Mouse (Mus musculus) kidney, embryonic 16.5 days (tissue): Measurements from ENCODE around the gene Psmb4. TPM values are rescaled to one million over a fixed set of nuclear protein-coding genes. Genes with fewer than 3 reads are reported as not detected.
A peak's percentile ranks its signal among the peaks of the same experiment; 100 is the strongest.
"Not testable (repeated sequence)": the region's sequence is repeated elsewhere in the genome, so short reads cannot be mapped to it uniquely, and the experiment has no call there.

Experiments
- ATAC-seq: fragments of 200-750 bp; cut with Nextera tagmentation; 2 replicates; pipeline ENCODE4 v1.8.0; 2017; ENCODE audit warnings: moderate TSS enrichment; ENCODE audit not compliant: low FRiP score, low TSS enrichment
- H3K27ac ChIP-seq: fragments of 300-500 bp; sonication (generic); 2 replicates; pipeline ENCODE4 v1.5.1; 2014; ENCODE audit warnings: low read length
- H3K27me3 ChIP-seq: fragments of 300-500 bp; sonication (generic); 2 replicates; pipeline ENCODE4 v1.6.1; 2014; ENCODE audit warnings: low read length, control low read depth, mixed read lengths; ENCODE audit not compliant: insufficient read depth
- H3K36me3 ChIP-seq: fragments of 300-500 bp; sonication (generic); 2 replicates; pipeline ENCODE4 v1.6.1; 2014; ENCODE audit warnings: low read length, control low read depth, mixed read lengths; ENCODE audit not compliant: insufficient read depth
- H3K4me1 ChIP-seq: fragments of 300-500 bp; sonication (generic); 2 replicates; pipeline ENCODE4 v1.6.1; 2014; ENCODE audit warnings: low read length, control low read depth, mixed read lengths; ENCODE audit not compliant: insufficient read depth
- H3K4me2 ChIP-seq: fragments of 300-500 bp; sonication (generic); replicated peaks from 2 replicates; pipeline ENCODE4 v1.6.1; 2014; ENCODE audit warnings: low read depth, low read length
- H3K4me3 ChIP-seq: fragments of 300-500 bp; sonication (generic); 2 replicates; pipeline ENCODE4 v1.5.1; 2014; ENCODE audit warnings: mild to moderate bottlenecking, low read length
- H3K9ac ChIP-seq: fragments of 300-500 bp; sonication (generic); replicated peaks from 2 replicates; pipeline ENCODE4 v1.6.1; 2014; ENCODE audit warnings: low read length
- H3K9me3 ChIP-seq: fragments of 300-500 bp; sonication (generic); 2 replicates; pipeline ENCODE4 v1.6.1; 2016; ENCODE audit warnings: low read length, control low read depth
- WGBS: fragments of 180-500 bp; shearing (Covaris S2); extraction: QIAGEN DNeasy Blood & Tissue Kit; methylation state at CpG from one replicate; pipeline ENCODE4 v1.1.7; 2014; 5-methylcytosine and 5-hydroxymethylcytosine counted together
- polyA plus RNA-seq: library from polyadenylated mRNA; unstranded; fragments of >200 nt; fragmentation: Nextera tagmentation; extraction: Ambion mirVana; gene quantifications from 2 replicates; pipeline ENCODE4 v1.2.1, GENCODE M21; 2015

Psmb4 gene
- polyA plus RNA-seq, 1 experiment from 2014 or later: 366 TPM

DNA sequence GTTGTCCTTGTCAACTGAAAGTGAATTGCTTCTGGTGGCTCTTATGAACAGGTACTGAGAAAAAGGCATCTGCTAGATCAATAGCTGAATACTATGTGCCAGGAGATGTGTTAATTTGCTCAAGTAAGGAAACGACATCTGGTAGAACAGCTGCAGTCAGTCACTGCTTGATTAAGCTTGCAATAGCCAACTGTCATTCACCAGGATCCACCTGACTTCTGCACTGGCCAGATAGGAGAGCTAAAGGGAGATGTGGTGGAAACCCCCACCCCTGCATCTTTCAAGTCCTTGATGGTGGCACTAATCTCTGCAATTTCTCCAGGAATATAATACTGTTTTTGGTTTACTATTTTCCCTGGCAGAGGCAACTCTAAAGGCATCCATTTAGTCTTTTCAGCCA is 19.7 kb upstream of the Psmb4 start:
- no peak overlapping the region for H3K9ac ChIP-seq
- ATAC-seq: no peak
- H3K27ac ChIP-seq: no peak overlapping the region
- no peak overlapping the region for H3K4me2 ChIP-seq
- WGBS: 34% methylated on average over 1 of the region's 1 CpGs
- no peak overlapping the region for H3K4me3 ChIP-seq
- H3K4me1 ChIP-seq: no peaks in the 10 kb centered on the region
- H3K9me3 ChIP-seq: no peaks in the 10 kb centered on the region
- H3K27me3 ChIP-seq: no peaks in the 10 kb centered on the region
- H3K36me3 ChIP-seq: no peaks in the 10 kb centered on the region

DNA sequence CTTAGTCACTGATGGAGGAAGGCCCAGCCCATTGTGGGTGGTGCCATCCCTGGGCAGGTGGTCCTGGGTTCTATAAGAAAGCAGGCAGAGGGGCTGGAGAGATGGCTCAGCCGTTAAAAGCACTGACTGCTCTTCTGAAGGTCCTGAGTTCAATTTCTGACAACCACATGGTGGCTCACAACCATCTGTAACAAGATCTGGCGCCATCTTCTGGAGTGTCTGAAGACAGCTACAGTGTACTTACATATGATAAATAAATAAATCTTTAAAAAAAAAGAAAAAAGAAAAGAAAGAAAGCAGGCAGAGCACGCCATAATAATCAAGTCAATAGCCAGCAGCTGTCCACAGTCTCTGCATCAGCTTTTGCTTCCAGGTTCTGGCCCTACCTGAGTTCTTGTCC is 18.0 kb upstream of the Psmb4 start:
- 62% methylated on average over 3 of the region's 3 CpGs for WGBS
- H3K4me1 ChIP-seq, H3K4me2 ChIP-seq, ATAC-seq, H3K4me3 ChIP-seq, H3K36me3 ChIP-seq, H3K27ac ChIP-seq, H3K9me3 ChIP-seq, H3K9ac ChIP-seq, H3K27me3 ChIP-seq: not testable (repeated sequence)

DNA sequence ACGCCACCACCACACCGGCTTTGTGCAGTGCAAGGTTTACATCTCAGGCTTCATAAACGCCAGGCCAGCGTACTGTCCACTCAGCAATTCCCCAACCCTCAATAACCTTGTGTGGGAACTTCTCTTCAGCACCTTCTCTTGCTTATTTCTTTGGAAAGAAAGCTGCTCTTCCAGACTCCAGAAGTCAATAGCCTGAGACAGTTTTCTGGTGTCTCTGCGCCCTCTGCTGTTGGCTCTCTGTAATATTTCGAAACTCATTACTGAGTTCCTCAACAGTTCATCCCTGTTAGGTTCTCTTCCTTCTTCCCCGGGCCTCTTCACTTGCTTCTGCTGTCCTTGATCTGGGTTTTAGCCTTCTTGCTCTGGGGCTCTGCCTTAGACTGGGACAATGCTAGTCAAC is 16.0 kb upstream of the Psmb4 start:
- peak; percentile 49; the same call in 1 of the 2 replicates for ATAC-seq
- 28% methylated on average over 7 of the region's 7 CpGs for WGBS
- no peak overlapping the region for H3K4me3 ChIP-seq
- no peak overlapping the region for H3K4me2 ChIP-seq
- H3K9me3 ChIP-seq: no peaks in the 10 kb centered on the region
- H3K9ac ChIP-seq: no peak overlapping the region
- no peaks in the 10 kb centered on the region for H3K4me1 ChIP-seq
- H3K27me3 ChIP-seq: no peaks in the 10 kb centered on the region
- no peak overlapping the region for H3K27ac ChIP-seq
- H3K36me3 ChIP-seq: no peaks in the 10 kb centered on the region

DNA sequence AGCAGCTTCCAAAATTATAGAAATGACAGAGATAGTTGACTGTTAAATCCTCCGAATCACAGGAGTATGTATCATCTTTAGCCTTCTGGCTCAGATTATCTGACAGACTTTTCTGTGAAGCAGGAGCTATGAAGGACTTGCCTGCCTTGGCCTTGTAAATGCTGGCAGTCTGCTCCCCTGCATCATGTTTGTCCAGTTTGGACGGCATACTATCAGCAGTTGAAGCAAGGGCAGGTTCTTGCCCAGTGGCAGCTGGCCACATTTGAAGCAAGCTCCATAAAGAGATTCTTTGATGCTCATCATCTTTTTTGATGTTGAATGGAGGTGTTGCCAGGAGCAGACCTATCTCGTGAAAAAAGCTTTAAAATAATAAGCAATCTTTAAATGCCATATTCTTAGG is 7.3 kb upstream of the Psmb4 start:
- Histone ChIP-seq H3K27me3 (peaks cover 3% of the 10 kb centered on the region), H3K9ac (no peak overlapping the region)
- 67% methylated on average over 3 of the region's 3 CpGs for WGBS

DNA sequence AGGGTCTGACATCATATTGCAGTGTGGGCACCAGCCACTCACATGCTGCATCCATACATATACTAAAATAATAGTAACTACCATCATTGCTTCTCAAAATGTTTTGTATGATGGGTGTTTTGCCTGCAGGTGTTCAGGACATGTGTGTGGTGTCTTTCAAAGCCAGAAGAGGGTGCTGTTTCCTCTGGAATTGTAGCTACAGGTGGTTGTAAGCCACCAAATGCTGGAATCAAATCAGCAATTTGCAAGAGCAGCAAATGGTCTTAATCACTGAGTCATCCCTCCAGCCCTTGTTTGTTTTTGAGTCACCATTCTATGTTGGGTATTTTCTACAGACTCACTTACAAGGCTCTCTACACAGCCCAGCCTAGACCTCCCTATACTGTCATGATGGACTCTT is 1.8 kb upstream of the Psmb4 start:
- H3K9ac ChIP-seq: no peak overlapping the region
- peaks cover 14% of the 10 kb centered on the region for H3K36me3 ChIP-seq
- no peak for ATAC-seq
- H3K27ac ChIP-seq: no peak overlapping the region
- no peaks in the 10 kb centered on the region for H3K9me3 ChIP-seq
- H3K4me2 ChIP-seq: no peak overlapping the region
- H3K27me3 ChIP-seq: no peaks in the 10 kb centered on the region
- peaks cover 17% of the 10 kb centered on the region for H3K4me1 ChIP-seq
- H3K4me3 ChIP-seq: no peak overlapping the region

More for the DNA sequence above, 7.3 kb upstream of the Psmb4 start:
- no peak for ATAC-seq
- no peaks in the 10 kb centered on the region for H3K4me1 ChIP-seq
- H3K36me3 ChIP-seq: no peaks in the 10 kb centered on the region
- no peak overlapping the region for H3K27ac ChIP-seq
- H3K9me3 ChIP-seq: no peaks in the 10 kb centered on the region
- no peak overlapping the region for H3K4me2 ChIP-seq
- no peak overlapping the region for H3K4me3 ChIP-seq

DNA sequence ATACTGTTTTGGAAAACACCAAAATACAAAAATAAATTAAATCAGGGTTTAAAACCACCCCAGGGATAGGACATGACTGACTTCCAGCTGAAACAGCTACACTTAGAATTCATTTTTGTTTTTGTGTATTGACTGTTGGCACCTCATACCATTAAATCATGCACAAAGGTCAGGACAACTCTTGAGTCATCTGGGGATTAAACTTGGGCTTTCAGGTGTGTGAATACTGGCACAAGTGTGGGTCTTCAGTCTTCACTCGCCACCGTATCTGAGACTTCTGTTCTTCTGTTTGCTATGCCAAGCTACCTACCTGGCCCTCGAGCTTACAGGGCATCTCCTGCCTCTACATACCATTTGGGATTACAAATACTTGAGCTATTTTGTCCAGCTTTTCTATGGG is 4.2 kb downstream of the Psmb4 start:
- no peak overlapping the region for H3K4me3 ChIP-seq
- H3K9ac ChIP-seq: no peak overlapping the region
- 88% methylated on average over 3 of the region's 3 CpGs for WGBS
- no peak overlapping the region for H3K4me2 ChIP-seq
- no peaks in the 10 kb centered on the region for H3K27me3 ChIP-seq
- no peak overlapping the region for H3K27ac ChIP-seq
- H3K4me1 ChIP-seq: peaks cover 17% of the 10 kb centered on the region
- peaks cover 56% of the 10 kb centered on the region for H3K36me3 ChIP-seq
- H3K9me3 ChIP-seq: no peaks in the 10 kb centered on the region
- no peak for ATAC-seq

DNA sequence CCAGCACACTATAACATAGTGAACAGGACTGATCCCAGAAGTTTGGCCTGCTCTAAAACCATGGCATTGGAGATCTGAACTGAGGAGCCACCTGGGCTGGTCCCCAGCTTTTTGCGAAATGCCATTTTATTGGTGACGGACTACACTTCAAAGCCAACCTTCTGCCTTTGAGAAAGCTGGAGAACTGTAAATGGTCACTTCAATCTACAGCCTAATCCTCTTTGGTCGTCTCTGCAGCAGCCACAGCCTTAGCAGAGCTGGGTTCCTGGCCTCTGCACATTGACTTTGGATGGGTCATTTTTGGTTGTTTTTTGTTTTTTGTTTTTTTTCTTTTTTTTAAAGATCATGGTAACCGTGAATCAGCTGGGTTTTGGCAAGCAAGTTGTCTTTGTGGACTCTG is 4.9 kb downstream of the Psmb4 start:
- Histone ChIP-seq H3K4me1 (peaks cover 10% of the 10 kb centered on the region), H3K4me3 (no peak overlapping the region), H3K4me2 (no peak overlapping the region), H3K9ac (no peak overlapping the region), H3K36me3 (peaks cover 63% of the 10 kb centered on the region), H3K27ac (no peak overlapping the region), H3K9me3 (no peaks in the 10 kb centered on the region), H3K27me3 (no peaks in the 10 kb centered on the region)
- 66% methylated on average over 4 of the region's 4 CpGs for WGBS
- no peak for ATAC-seq

DNA sequence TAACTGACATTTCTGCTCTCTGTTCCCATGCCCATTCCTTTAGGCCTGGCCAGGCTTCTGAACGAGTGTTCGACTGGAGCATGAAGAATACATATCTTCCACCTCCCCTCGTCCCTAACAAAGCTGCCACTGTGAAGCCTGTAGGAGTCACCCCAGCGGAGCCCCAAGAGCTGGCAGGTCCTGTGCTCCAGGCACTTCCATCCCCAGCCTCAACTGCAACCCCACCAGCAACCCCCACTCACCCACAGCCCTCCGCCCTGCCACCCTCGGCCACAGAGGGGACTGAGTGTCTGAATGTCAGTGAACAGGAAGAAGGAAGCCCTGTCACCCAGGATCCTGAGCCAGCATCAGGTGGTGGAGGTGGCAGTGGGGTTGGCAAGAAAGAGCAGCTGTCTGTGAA is 8.1 kb downstream of the Psmb4 start:
- no peaks in the 10 kb centered on the region for H3K27me3 ChIP-seq
- H3K27ac ChIP-seq: no peak overlapping the region
- ATAC-seq: no peak
- peaks cover 78% of the 10 kb centered on the region for H3K36me3 ChIP-seq
- H3K9me3 ChIP-seq: no peaks in the 10 kb centered on the region
- no peaks in the 10 kb centered on the region for H3K4me1 ChIP-seq
- WGBS: 86% methylated on average over 6 of the region's 6 CpGs
- no peak overlapping the region for H3K9ac ChIP-seq
- H3K4me2 ChIP-seq: no peak overlapping the region
- H3K4me3 ChIP-seq: no peak overlapping the region

DNA sequence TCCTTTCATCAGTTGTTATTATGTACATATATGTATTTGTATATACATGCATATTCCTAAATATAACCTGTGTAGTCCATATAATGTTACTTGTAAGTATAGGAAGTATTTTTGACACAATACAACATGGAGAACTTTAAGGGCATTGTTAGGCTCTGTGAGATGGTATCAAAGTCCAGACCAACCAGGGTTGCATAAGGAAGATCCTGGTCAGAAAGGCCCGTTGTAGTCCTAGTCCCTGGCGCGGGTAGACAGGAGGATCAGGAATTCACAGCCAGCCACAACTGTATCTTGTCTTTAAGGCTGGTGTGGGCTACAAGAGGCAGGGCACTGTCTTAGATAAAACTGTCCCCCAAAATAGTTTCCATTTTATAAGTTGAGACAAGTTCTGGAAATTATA is 17.8 kb downstream of the Psmb4 start:
- H3K27ac ChIP-seq: no peak overlapping the region
- H3K4me1 ChIP-seq: no peaks in the 10 kb centered on the region
- H3K4me3 ChIP-seq: no peak overlapping the region
- no peaks in the 10 kb centered on the region for H3K27me3 ChIP-seq
- WGBS: 91% methylated on average over 3 of the region's 3 CpGs
- no peaks in the 10 kb centered on the region for H3K9me3 ChIP-seq
- no peak overlapping the region for H3K9ac ChIP-seq
- peaks cover 62% of the 10 kb centered on the region for H3K36me3 ChIP-seq
- ATAC-seq: no peak
- H3K4me2 ChIP-seq: no peak overlapping the region

DNA sequence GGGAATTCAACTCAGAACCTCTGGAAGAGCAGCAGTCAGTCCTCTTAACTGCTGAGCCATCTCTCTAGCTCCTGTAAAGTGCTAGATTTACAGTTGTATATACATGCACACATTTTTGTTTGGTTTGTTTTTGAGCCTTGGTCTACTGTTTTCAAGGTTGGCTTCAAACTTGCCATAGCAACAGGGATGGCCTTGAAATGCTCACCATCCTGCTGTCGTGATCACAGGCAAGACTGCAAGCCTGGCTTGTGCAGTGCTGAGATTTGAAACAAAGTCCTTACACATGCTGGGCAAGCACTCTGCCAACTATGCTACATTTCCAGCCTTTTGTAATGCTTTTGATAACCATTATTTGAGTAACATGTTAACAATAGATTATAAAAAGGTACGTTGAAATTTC is 27.3 kb downstream of the Psmb4 start:
- Histone ChIP-seq H3K9me3 (no peaks in the 10 kb centered on the region), H3K36me3 (peaks cover 61% of the 10 kb centered on the region), H3K4me3 (no peak overlapping the region), H3K4me2 (no peak overlapping the region), H3K4me1 (no peaks in the 10 kb centered on the region), H3K9ac (no peak overlapping the region), H3K27me3 (no peaks in the 10 kb centered on the region), H3K27ac (no peak overlapping the region)
- 84% methylated on average over 2 of the region's 2 CpGs for WGBS
- ATAC-seq: no peak

DNA sequence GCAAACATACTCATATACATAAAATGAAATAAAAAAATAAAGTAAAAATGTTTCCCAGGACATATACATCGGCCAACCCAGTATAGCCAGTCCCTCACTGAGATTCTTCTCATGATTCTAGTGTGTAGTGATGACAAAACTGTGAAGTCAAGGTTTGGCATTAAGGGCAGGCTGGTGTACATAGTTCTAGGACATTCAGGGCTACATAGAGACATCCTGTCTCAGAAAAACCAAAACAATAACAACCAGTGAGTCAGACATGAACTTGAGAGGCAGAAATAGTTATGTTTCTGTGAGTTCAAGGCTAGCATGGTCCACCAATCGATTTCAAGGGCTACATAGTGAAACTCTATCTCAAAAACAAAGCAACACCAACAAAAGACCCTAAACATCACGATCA is 34.5 kb downstream of the Psmb4 start:
- no peak overlapping the region for H3K9ac ChIP-seq
- WGBS: 78% methylated on average over 3 of the region's 3 CpGs
- no peaks in the 10 kb centered on the region for H3K9me3 ChIP-seq
- H3K4me2 ChIP-seq: no peak overlapping the region
- ATAC-seq: no peak
- H3K36me3 ChIP-seq: peaks cover 21% of the 10 kb centered on the region
- H3K27me3 ChIP-seq: no peaks in the 10 kb centered on the region
- no peak overlapping the region for H3K4me3 ChIP-seq
- peaks cover 20% of the 10 kb centered on the region for H3K4me1 ChIP-seq
- no peak overlapping the region for H3K27ac ChIP-seq
